Mouse (Mus musculus) cerebral cortex, adult 2 months (tissue): ENCODE results near the gene Parp6.

Experiments used
- WGBS: fragments of 180-500 bp; shearing (Covaris S2); methylation state at CpG from one replicate; pipeline ENCODE4 v1.1.7; 2018; 5-methylcytosine and 5-hydroxymethylcytosine counted together

Parp6 gene

DNA sequence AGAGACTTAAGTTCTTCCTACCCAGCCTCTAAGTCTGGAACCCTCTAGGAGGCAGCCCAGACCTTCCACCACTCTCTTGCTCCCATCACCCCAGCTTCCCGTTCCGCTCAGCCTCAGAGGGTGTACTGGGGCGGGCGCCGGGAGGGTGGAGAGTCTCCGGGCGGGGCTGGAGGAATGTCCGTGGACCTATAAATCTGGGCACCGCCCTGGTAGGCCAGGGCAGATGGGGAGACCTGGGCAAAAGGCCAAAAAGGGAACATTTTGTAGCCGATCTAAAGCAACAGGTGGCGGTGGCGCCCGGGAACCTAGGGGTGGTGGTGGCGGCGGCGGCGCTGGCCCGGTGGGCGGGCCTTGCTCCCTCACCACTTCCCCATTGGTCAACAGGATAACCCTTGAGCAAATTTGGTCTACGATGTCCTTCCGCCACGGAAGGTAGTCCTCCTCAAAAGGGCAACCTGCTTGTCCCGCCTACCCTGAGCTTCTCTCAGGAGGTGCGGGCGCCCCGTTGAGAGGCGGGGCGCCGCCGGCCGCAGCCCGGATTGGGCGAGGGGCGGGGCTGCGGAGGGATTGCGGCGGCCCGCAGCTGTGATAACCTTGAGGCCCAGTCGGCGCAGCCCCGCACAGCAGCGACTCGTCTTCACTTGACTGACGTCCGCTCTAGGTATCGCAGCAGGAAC, 39.0 kb downstream of the Parp6 start, which contains the start of gene Pkm:
Gene Pkm, plus strand, starts transcription at position 411 of the 677 bp plus-strand sequence.
- WGBS = under 1% methylated on average over 46 of the region's 46 CpGs

GRCm38 (mm10) chr9:59656635-59657617, 39.8 kb downstream of the Parp6 start:
- under 1% methylated on average over 65 of the region's 65 CpGs for WGBS

- WGBS = 14% methylated on average over 4 of the region's 4 CpGs
These were observed 41.1 kb downstream of the Parp6 start for GRCm38 (mm10) chr9:59658146-59658545.

GRCm38 (mm10) chr9:59659036-59660026, 42.2 kb downstream of the Parp6 start:
- WGBS = 19% methylated on average over 14 of the region's 14 CpGs

GRCm38 (mm10) chr9:59660421-59660820, 43.3 kb downstream of the Parp6 start:
- 16% methylated on average over 10 of the region's 10 CpGs for WGBS

DNA sequence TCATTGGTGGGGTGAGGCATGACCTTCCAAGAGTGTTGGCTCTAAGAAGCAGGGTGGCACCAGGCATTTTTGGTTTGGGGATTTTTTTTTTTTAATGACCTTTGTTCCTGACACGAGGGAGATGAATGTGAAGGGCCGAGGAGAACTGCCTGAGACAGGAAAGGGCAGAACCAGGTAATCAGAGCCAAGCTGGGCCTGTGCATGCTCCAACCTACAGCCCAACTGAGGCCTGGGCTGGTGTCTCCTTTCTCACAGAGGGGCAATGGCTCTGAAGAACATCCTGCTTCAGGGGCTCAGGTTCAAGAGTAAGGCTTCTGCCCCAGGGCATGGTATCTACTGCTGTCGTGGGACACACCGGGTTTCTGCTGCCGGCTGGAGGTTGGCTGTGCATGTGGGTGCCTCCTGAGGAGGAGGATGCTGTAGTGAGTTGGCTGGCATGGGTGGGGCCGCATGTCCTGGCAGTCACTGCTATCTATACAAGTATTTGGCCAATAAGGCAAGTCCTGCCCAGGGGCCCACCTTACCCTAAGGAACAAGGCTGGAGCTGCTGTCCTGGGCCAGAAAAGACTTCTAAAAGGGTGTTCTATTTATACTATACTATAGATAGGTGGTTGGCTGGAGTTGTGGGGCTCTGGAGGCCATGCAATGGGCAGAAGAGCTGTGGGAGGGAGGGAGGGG, 44.4 kb downstream of the Parp6 start:
- WGBS = 29% methylated on average over 6 of the region's 6 CpGs

DNA sequence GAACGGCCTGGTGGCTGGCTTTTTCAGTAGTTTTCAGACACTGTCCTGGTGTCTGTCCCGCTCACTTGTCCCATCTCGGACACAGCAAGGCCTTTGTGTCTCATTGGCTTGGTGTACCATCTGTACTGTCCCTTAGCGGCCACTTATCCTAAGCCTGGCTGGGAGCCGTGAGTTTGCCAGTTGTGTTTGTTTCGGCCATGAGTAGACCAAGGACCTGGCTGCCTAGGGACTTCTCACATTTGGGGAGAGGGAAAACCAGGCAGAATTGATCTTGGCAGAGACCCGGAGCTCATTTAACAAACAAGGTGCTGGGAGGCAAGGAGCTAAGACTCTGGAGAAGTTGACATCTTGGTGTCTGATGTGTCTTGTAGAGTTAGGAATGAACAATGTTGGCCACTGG, 46.1 kb downstream of the Parp6 start:
- 65% methylated on average over 7 of the region's 7 CpGs for WGBS

GRCm38 (mm10) chr9:59663957-59664356, 46.9 kb downstream of the Parp6 start:
- 64% methylated on average over 3 of the region's 3 CpGs for WGBS

GRCm38 (mm10) chr9:59664664-59665256, 47.7 kb downstream of the Parp6 start:
- WGBS = 45% methylated on average over 4 of the region's 4 CpGs

DNA sequence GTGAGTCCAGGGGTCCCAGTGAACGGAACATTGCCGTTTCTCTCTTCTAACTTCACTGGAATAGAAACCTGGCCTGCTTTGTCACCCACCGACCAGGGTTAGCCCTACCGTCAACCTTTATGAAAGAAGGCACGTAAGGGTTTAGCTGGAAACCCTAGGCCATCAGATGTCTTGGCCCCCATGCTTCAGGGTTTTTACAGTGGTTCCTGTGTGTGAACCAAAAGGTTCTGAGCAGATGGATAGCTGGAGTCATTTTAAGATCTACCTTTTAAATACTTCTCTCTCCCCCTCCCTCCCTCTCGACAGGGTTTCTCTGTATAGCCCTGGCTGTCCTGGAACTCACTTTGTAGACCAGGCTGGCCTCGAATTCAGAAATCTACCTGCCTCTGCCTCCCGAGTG, 48.9 kb downstream of the Parp6 start:
- 83% methylated on average over 8 of the region's 8 CpGs for WGBS

- 35% methylated on average over 1 of the region's 1 CpGs for WGBS
These were observed 49.7 kb downstream of the Parp6 start for GRCm38 (mm10) chr9:59666813-59667212.

GRCm38 (mm10) chr9:59667250-59667649, 50.2 kb downstream of the Parp6 start:
- WGBS = 28% methylated on average over 4 of the region's 4 CpGs

DNA sequence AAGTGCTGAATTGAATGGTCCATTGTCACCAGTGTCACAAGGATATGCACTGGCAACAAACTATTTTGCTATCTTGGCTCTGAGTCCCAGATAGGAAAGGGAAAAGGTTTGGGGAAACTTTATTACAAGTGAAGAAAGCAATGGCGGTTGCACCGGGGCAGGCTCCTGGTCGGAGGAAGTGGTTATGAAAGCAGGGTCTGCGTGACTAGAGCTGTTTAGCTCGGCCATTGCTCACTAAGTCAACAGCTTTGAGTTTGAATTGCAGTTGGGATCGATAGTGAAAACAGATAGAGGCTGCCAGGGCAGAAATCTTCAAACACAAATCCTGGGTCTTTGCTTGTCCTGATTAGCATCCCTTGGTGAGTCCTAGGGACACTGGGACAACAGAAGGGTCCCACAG, 50.8 kb downstream of the Parp6 start:
- WGBS = 67% methylated on average over 6 of the region's 6 CpGs

GRCm38 (mm10) chr9:59668473-59668872, 51.4 kb downstream of the Parp6 start:
- WGBS = 73% methylated on average over 7 of the region's 7 CpGs

DNA sequence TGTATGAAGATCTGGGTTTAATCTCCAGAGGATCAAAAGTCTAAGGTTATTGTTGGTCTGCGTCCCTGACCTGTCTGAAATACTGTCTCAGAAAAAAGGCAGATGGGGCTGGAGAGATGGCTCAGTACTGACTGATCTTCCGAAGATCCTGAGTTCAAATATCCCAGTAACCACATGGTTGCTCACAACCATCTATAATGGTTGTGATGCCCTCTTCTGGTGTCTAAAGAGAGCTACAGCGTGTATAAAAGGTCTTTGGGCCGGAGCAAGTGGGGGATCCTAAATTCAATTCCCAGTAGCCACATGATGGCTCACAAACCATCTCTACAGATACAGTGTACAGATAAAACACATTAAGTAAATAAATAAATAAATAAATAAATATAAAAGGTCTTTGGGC, 52.1 kb downstream of the Parp6 start:
- WGBS = 61% methylated on average over 4 of the region's 4 CpGs

GRCm38 (mm10) chr9:59672195-59672894, 55.3 kb downstream of the Parp6 start:
- 53% methylated on average over 12 of the region's 12 CpGs for WGBS

GRCm38 (mm10) chr9:59673427-59673826, 56.3 kb downstream of the Parp6 start:
- WGBS = 45% methylated on average over 2 of the region's 2 CpGs

GRCm38 (mm10) chr9:59675598-59675997, 58.5 kb downstream of the Parp6 start:
- WGBS = 43% methylated on average over 14 of the region's 14 CpGs

GRCm38 (mm10) chr9:59678313-59678712, 61.2 kb downstream of the Parp6 start:
- WGBS = 7% methylated on average over 1 of the region's 1 CpGs
